ENCODE assay signal across 7 mouse cellular contexts in genomic region chr19:46762291-46762991, GRCm38 (mm10). TPM values are rescaled to one million over a fixed set of nuclear protein-coding genes. Genes with fewer than 3 reads are reported as not detected.
DNase-seq lines count a peak whose midpoint lies in the region; ATAC-seq and TF ChIP-seq lines count a peak whose summit lies in the region.

No protein-coding gene starts in this region.

- H3K4me2 ChIP-seq in hindbrain, embryonic 13.5 days = peak overlapping the region; percentile 99

- peak; percentile 42; the same call in 1 of the 2 replicates for TF ChIP-seq POLR2A in bone marrow, adult 2 months (IDR thresholded peaks at IDR 0.05; ENCODE audit: borderline replicate concordance, control insufficient read depth, low read depth, low read length)
- no peak for TF ChIP-seq POLR2A in small intestine, adult 2 months (IDR thresholded peaks at IDR 0.05; ENCODE audit: low read depth, low read length)

- H3K9me3 ChIP-seq in G1E (replicated peaks) = no peaks in the 10 kb centered on the region
- H3K9me3 ChIP-seq in forebrain, embryonic 10.5 days = peaks cover under 1% of the 10 kb centered on the region; the same call in 1 of the 2 replicates
- no peaks in the 10 kb centered on the region for H3K9me3 ChIP-seq in hindbrain, embryonic 13.5 days
- no peaks in the 10 kb centered on the region; the same call in 1 of the 2 replicates for H3K9me3 ChIP-seq in midbrain, embryonic 10.5 days (replicated peaks)

- intact Hi-C loops in left cerebral cortex, adult 2 months (cut with DNase I) = loop anchor here (5.0 to 10.0 kb wide), 2 partner anchors 202 to 280 kb away; no protein-coding TSS in a partner anchor

- WGBS in bone marrow, adult 2 months = 1% methylated on average over 50 of the region's 50 CpGs
- WGBS in forebrain, embryonic 10.5 days = under 1% methylated on average over 50 of the region's 50 CpGs
- under 1% methylated on average over 50 of the region's 50 CpGs for WGBS in hindbrain, embryonic 13.5 days
- under 1% methylated on average over 50 of the region's 50 CpGs for WGBS in midbrain, embryonic 10.5 days
- WGBS in small intestine, adult 2 months = 1% methylated on average over 50 of the region's 50 CpGs

- peak overlapping the region; percentile 88 for H3K9ac ChIP-seq in hindbrain, embryonic 13.5 days

- TF ChIP-seq CTCF in G1E (IDR thresholded peaks at IDR 0.05; ENCODE audit: low read depth, low read length) = no peak
- peak; percentile 12; the same call in 1 of the 2 replicates for TF ChIP-seq CTCF in bone marrow, adult 2 months (IDR thresholded peaks at IDR 0.05; ENCODE audit: control insufficient read depth, insufficient read depth, low read length)
- TF ChIP-seq CTCF in left cerebral cortex, adult 2 months (IDR thresholded peaks at IDR 0.05) = no peak
- no peak for TF ChIP-seq CTCF in small intestine, adult 2 months (IDR thresholded peaks at IDR 0.05; ENCODE audit: extremely low read depth, insufficient read length, insufficient replicate concordance, low read depth, low read length)

- H3K27ac ChIP-seq in bone marrow, adult 2 months (ENCODE audit: control insufficient read depth, insufficient read depth, low read depth, low read length, poor library complexity) = peak overlapping the region; percentile 66
- H3K27ac ChIP-seq in forebrain, embryonic 10.5 days = peak overlapping the region; percentile 87
- H3K27ac ChIP-seq in hindbrain, embryonic 13.5 days = peak overlapping the region; percentile 95
- H3K27ac ChIP-seq in left cerebral cortex, adult 2 months = peak overlapping the region; percentile 98
- peak overlapping the region; percentile 86 for H3K27ac ChIP-seq in midbrain, embryonic 10.5 days (replicated peaks)
- H3K27ac ChIP-seq in small intestine, adult 2 months (ENCODE audit: insufficient read depth, low read depth, low read length) = no peak overlapping the region

- peaks cover 40% of the 10 kb centered on the region for H3K4me1 ChIP-seq in G1E (ENCODE audit: insufficient read depth, low read depth, low read length)
- H3K4me1 ChIP-seq in bone marrow, adult 2 months (ENCODE audit: control insufficient read depth, insufficient read depth, low read length) = peaks cover 4% of the 10 kb centered on the region
- peaks cover 53% of the 10 kb centered on the region for H3K4me1 ChIP-seq in forebrain, embryonic 10.5 days
- H3K4me1 ChIP-seq in hindbrain, embryonic 13.5 days (replicated peaks) = peaks cover 44% of the 10 kb centered on the region
- H3K4me1 ChIP-seq in midbrain, embryonic 10.5 days = peaks cover 49% of the 10 kb centered on the region
- H3K4me1 ChIP-seq in small intestine, adult 2 months (ENCODE audit: control insufficient read depth, insufficient read depth, insufficient read length, low read length) = peaks cover 8% of the 10 kb centered on the region; the same call in 1 of the 2 replicates

- no peak for ATAC-seq in G1E (ENCODE audit: extremely low read depth, insufficient number of reproducible peaks, low FRiP score, poor library complexity, severe bottlenecking)
- no peak for ATAC-seq in hindbrain, embryonic 13.5 days (ENCODE audit: low FRiP score)

- no peaks in the 10 kb centered on the region for H3K27me3 ChIP-seq in G1E (ENCODE audit: insufficient read depth, low read length)
- H3K27me3 ChIP-seq in forebrain, embryonic 10.5 days (ENCODE audit: poor library complexity, severe bottlenecking) = peaks cover 46% of the 10 kb centered on the region
- peaks cover 20% of the 10 kb centered on the region for H3K27me3 ChIP-seq in hindbrain, embryonic 13.5 days
- H3K27me3 ChIP-seq in midbrain, embryonic 10.5 days (ENCODE audit: low read depth, poor library complexity, severe bottlenecking) = peaks cover 31% of the 10 kb centered on the region
- peaks cover 9% of the 10 kb centered on the region for H3K27me3 ChIP-seq in small intestine, adult 2 months (ENCODE audit: control insufficient read depth, insufficient read depth, low read length)

- no peak for DNase-seq in G1E (ENCODE audit: low spot score)
- peak; percentile 52 for DNase-seq in forebrain, embryonic 10.5 days (ENCODE audit: extremely low spot score, low spot score)
- peak; percentile 38 to 43 for DNase-seq in left cerebral cortex, adult 2 months (ENCODE audit: extremely low spot score in 1 of 2, low spot score in 2 of 2)
- peak; percentile 60 for DNase-seq in midbrain, embryonic 10.5 days (ENCODE audit: low spot score)

- H3K4me3 ChIP-seq in G1E (ENCODE audit: low read depth, low read length) = peak overlapping the region; percentile 83
- peak overlapping the region; percentile 79 for H3K4me3 ChIP-seq in bone marrow, adult 2 months (replicated peaks; ENCODE audit: control insufficient read depth, low read depth, low read length)
- H3K4me3 ChIP-seq in forebrain, embryonic 10.5 days = peak overlapping the region; percentile 88
- H3K4me3 ChIP-seq in hindbrain, embryonic 13.5 days = peak overlapping the region; percentile 79
- H3K4me3 ChIP-seq in left cerebral cortex, adult 2 months = peak overlapping the region; percentile 77
- peak overlapping the region; percentile 81 for H3K4me3 ChIP-seq in midbrain, embryonic 10.5 days
- H3K4me3 ChIP-seq in small intestine, adult 2 months (ENCODE audit: low read depth, low read length) = peak overlapping the region; percentile 82

- peaks cover 16% of the 10 kb centered on the region for H3K36me3 ChIP-seq in G1E (replicated peaks)
- no peaks in the 10 kb centered on the region for H3K36me3 ChIP-seq in forebrain, embryonic 10.5 days (replicated peaks)
- no peaks in the 10 kb centered on the region for H3K36me3 ChIP-seq in hindbrain, embryonic 13.5 days
- H3K36me3 ChIP-seq in midbrain, embryonic 10.5 days = no peaks in the 10 kb centered on the region
- H3K36me3 ChIP-seq in small intestine, adult 2 months (ENCODE audit: control insufficient read depth, insufficient read depth, low read length) = no peaks in the 10 kb centered on the region

RNA-seq across cellular contexts. Expression of gene Cnnm2, which starts 1.0 kb away (rescaled TPM):
- total RNA-seq in G1E (2014; fragmentation: Nextera tagmentation) = 67.6 and 68.1 TPM in 2 replicates
- total RNA-seq in G1E (2017) = 16.2 and 16.7 TPM in 2 replicates
- polyA plus RNA-seq in G1E (2012) = 20.7 and 27.1 TPM in 2 replicates
- polyA plus RNA-seq in bone marrow, adult 2 months (2011; ENCODE audit: insufficient read depth, insufficient read length, low replicate concordance, missing spikeins) = 5.7 and 10.5 TPM in 2 replicates
- 1.3 and 1.7 TPM in 2 replicates for polyA plus RNA-seq in forebrain, embryonic 10.5 days (2016; fragmentation: Nextera tagmentation; extraction: Ambion mirVana)
- 5.2 and 5.8 TPM in 2 replicates for polyA plus RNA-seq in hindbrain, embryonic 13.5 days (2015; fragmentation: Nextera tagmentation; extraction: Ambion mirVana)
- 10 to 100 TPM; 35.7 to 37.3 TPM for total RNA-seq in left cerebral cortex, adult 2 months (2021)
- 2.7 TPM in 2 replicates for polyA plus RNA-seq in midbrain, embryonic 10.5 days (2016; fragmentation: Nextera tagmentation; extraction: Ambion mirVana)
- 11.1 and 16.9 TPM in 2 replicates for polyA plus RNA-seq in small intestine, adult 2 months (2012; rRNA removed)

RNA-seq across cellular contexts. Expression of gene As3mt, which starts 55.2 kb away (rescaled TPM):
- total RNA-seq in G1E (2014; fragmentation: Nextera tagmentation) (not detected in 2 replicates), G1E (2017) (0.17 and 0.49 TPM in 2 replicates)
- polyA plus RNA-seq in G1E (2012) = not detected in 2 replicates
- polyA plus RNA-seq in bone marrow, adult 2 months (2011; ENCODE audit: insufficient read depth, insufficient read length, low replicate concordance, missing spikeins) = 3.9 and 8.5 TPM in 2 replicates
- polyA plus RNA-seq in forebrain, embryonic 10.5 days (2016; fragmentation: Nextera tagmentation; extraction: Ambion mirVana) = 23.9 and 27.3 TPM in 2 replicates
- polyA plus RNA-seq in hindbrain, embryonic 13.5 days (2015; fragmentation: Nextera tagmentation; extraction: Ambion mirVana) = 37.3 and 37.4 TPM in 2 replicates
- total RNA-seq in left cerebral cortex, adult 2 months (2021) = 10 to 100 TPM; 26.5 to 27.4 TPM
- 30.0 and 32.4 TPM in 2 replicates for polyA plus RNA-seq in midbrain, embryonic 10.5 days (2016; fragmentation: Nextera tagmentation; extraction: Ambion mirVana)
- polyA plus RNA-seq in small intestine, adult 2 months (2012; rRNA removed) = 3.4 and 10.3 TPM in 2 replicates
